Mouse (Mus musculus): ENCODE data around the gene Myod1. TPM values are rescaled to one million over a fixed set of nuclear protein-coding genes. Genes with fewer than 3 reads are reported as not detected.

Myod1 gene
- total RNA-seq, 2 experiments from 2014 or later = 0.18 TPM; not detected in 1

DNA sequence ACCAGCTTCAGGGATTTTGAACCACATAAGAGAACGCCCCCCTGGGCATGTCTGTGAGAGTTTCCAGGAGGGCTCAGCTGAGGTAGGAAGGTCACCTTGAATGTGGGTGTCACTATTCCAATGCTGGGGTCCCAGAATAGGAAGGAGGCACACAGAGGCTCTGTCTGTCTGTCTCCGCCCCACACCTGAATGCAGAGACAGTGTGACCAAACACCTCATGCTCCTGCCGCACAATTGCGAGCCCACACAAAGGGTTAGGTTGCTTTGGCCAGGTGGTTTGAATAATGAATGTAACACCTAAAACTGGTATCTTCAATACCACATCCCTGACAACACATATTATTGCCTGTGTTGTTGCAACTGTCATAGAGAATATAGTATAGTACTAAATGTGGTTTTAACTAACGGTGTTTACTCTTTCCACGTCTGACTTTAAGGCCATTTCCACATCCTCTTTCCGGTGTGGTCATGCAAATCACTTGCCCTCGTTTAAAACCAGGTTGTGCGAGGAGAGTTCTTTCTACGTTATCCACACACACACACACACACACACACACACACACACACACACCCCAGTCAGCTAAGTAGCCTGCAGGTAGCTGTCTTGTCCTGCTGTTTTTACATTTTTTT lies 13.3 kb downstream of the Myod1 start:
- DNase-seq (ENCODE audit: low spot score in 2 of 2) = no peak
- intact Hi-C loops (cut with DNase I) = loop anchor here (10.0 kb wide), 1 partner anchor 325 kb away; the partner anchor contains the start of genes Saa3 and Saal1

- intact Hi-C loops (cut with DNase I) = loop anchor here (10.0 kb wide), 1 partner anchor 325 kb away; the partner anchor contains the start of genes Saa3 and Saal1
- DNase-seq (ENCODE audit: low spot score in 2 of 2) = no peak
Measured at GRCm38 (mm10) chr7:46390226-46390625, 14.0 kb downstream of the Myod1 start.

- intact Hi-C loops (cut with DNase I) = loop anchor here (2.0 to 10.0 kb wide), 2 partner anchors 143 to 323 kb away; partner anchors contain the start of genes Saa3 and Saal1
- DNase-seq (ENCODE audit: low spot score in 2 of 2) = no peak
Measured at GRCm38 (mm10) chr7:46391701-46392100, 15.4 kb downstream of the Myod1 start.

- peak; percentile 78 to 86 for DNase-seq (ENCODE audit: low spot score in 2 of 2)
- intact Hi-C loops (cut with DNase I) = loop anchor here (1.0 to 10.0 kb wide), 3 partner anchors 142 to 322 kb away; partner anchors contain the start of genes Saa3 and Saal1
Measured at GRCm38 (mm10) chr7:46393116-46393515, 16.8 kb downstream of the Myod1 start.

GRCm38 (mm10) chr7:46393718-46394511 lies 17.6 kb downstream of the Myod1 start:
- DNase-seq (ENCODE audit: low spot score in 2 of 2) = no peak
- intact Hi-C loops (cut with DNase I) = loop anchor here (1.0 to 10.0 kb wide), 3 partner anchors 141 to 321 kb away; partner anchors contain the start of genes Saa3 and Saal1

DNA sequence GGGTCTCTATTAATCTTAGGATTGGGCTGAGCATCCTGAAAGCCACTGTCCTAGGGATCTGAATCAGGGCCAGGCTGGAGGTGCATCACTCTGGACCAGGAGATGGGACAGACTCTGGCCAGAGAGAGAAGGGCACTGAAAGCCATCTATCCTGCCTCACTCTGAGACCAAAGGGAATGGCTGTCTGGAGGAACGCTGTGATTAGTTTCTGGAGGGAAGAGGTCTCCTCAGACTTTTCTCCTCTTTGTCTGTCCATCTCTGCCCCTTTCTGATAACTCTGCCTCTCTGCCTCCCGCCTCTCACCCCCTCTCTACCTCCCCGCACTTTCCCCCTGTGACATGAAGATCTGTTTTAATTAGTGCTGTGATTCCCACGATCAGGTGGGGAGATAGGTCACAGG lies 18.7 kb downstream of the Myod1 start:
- no peak for DNase-seq (ENCODE audit: low spot score in 2 of 2)
- intact Hi-C loops (cut with DNase I) = loop anchor here (10.0 kb wide), 1 partner anchor 320 kb away; the partner anchor contains the start of genes Saa3 and Saal1

DNA sequence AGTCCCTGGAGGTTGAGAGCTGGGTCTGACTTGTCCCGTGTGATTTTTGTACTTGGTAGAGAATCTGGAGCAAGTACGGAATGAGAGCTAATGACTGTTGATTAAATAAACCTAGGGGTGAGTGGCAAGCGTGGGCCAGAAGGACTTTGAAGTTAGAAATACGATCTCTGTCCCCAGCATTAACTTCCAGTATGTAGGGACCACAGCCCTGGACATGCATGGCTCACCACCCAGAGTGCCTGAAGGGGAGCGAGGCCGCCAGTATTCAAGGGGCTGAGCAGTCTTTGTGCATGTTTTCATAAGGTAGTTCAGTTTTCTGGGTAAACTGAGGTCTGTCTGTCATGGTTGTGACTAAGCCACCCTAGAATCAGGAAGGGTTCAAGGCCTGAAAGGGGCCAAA lies 19.3 kb downstream of the Myod1 start:
- intact Hi-C loops (cut with DNase I) = loop anchor here (10.0 kb wide), 1 partner anchor 319 kb away; the partner anchor contains the start of genes Saa3 and Saal1
- no peak for DNase-seq (ENCODE audit: low spot score in 2 of 2)

GRCm38 (mm10) chr7:46396231-46396927 lies 20.1 kb downstream of the Myod1 start, which contains the start of gene Kcnc1:
Kcnc1 (plus strand) TSS chr7:46396497.
- intact Hi-C loops (cut with DNase I) = loop anchor here (2.0 to 10.0 kb wide), 2 partner anchors 26 to 318 kb away; partner anchors contain the start of genes Saa3 and Saal1
- DNase-seq (ENCODE audit: low spot score in 2 of 2) = peak; percentile 67 to 73

- intact Hi-C loops (cut with DNase I) = loop anchor here (2.0 to 10.0 kb wide), 2 partner anchors 26 to 318 kb away; partner anchors contain the start of genes Saa3 and Saal1
- peak; percentile 69 to 74 for DNase-seq (ENCODE audit: low spot score in 2 of 2)
Measured at GRCm38 (mm10) chr7:46396928-46397731, 20.9 kb downstream of the Myod1 start.

DNA sequence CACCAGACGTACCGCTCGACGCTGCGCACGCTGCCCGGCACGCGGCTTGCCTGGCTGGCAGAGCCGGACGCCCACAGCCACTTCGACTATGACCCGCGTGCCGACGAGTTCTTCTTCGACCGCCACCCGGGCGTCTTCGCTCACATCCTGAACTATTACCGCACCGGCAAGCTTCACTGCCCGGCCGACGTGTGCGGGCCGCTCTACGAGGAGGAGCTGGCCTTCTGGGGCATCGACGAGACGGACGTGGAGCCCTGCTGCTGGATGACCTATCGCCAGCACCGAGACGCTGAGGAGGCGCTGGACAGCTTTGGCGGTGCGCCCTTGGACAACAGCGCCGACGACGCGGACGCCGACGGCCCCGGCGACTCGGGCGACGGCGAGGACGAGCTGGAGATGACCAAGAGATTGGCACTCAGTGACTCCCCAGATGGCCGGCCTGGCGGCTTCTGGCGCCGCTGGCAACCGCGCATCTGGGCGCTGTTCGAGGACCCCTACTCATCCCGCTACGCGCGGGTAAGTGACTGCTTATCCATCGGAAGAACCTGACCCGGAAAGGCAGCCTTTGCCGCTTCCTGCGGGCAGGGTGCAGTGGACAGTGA lies 21.6 kb downstream of the Myod1 start:
- intact Hi-C loops (cut with DNase I) = loop anchor here (2.0 to 10.0 kb wide), 3 partner anchors 25 to 317 kb away; partner anchors contain the start of genes Saa3 and Saal1

DNA sequence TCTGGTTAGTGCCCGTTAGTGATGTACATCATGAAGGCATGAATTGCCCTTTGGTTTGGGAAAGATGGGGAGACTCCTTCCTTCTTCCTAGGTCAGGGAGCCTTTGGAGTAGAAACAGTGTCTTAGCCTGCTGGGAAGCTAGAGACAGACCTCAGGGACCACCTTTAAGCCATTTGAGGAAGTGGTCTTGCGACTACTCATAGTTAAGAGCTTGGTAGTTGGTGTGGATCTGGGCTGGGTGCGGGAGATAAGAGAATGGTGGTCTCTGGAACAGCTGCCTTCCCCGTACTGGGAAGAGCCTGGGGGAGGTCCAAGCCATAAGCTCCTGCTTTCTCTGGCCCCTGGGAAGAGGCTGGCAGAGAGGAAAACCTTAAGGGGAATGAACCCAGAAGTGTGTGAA lies 22.3 kb downstream of the Myod1 start:
- intact Hi-C loops (cut with DNase I) = loop anchor here (1.0 to 10.0 kb wide), 3 partner anchors 40 to 316 kb away; partner anchors contain the start of genes Saa3 and Saal1
- no peak for DNase-seq (ENCODE audit: low spot score in 2 of 2)

More for the DNA sequence above, 21.6 kb downstream of the Myod1 start:
- peak in 1 of 2 experiments; percentile 10 for DNase-seq (ENCODE audit: low spot score in 2 of 2)

DNA sequence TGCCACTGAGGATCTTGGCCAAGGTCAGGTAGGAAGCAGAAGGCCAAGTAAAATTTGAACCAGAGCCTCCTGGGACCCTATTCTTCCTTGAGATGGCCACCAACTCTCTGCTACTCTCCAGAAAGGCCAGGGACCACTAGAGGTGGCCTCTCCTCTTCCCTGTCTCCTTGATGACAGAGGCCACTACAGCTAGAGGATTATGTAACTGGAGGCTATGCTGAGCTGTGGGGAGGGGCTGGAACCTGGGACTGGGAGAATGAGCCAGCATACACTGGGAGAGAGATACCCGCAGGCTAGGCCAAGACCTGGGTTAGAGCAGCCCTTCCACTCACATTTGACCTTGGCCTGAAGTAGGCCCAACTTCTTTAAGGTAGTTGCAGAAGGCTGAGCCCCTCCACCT lies 23.4 kb downstream of the Myod1 start:
- no peak for DNase-seq (ENCODE audit: low spot score in 2 of 2)
- intact Hi-C loops (cut with DNase I) = loop anchor here (1.0 to 10.0 kb wide), 4 partner anchors 15 to 315 kb away; partner anchors contain the start of genes Saa3 and Saal1

GRCm38 (mm10) chr7:46400346-46400745 lies 24.1 kb downstream of the Myod1 start:
- DNase-seq (ENCODE audit: low spot score in 2 of 2) = peak in 1 of 2 experiments; percentile 50
- intact Hi-C loops (cut with DNase I) = loop anchor here (2.0 kb wide), 1 partner anchor 14 kb away; no protein-coding TSS in a partner anchor

DNA sequence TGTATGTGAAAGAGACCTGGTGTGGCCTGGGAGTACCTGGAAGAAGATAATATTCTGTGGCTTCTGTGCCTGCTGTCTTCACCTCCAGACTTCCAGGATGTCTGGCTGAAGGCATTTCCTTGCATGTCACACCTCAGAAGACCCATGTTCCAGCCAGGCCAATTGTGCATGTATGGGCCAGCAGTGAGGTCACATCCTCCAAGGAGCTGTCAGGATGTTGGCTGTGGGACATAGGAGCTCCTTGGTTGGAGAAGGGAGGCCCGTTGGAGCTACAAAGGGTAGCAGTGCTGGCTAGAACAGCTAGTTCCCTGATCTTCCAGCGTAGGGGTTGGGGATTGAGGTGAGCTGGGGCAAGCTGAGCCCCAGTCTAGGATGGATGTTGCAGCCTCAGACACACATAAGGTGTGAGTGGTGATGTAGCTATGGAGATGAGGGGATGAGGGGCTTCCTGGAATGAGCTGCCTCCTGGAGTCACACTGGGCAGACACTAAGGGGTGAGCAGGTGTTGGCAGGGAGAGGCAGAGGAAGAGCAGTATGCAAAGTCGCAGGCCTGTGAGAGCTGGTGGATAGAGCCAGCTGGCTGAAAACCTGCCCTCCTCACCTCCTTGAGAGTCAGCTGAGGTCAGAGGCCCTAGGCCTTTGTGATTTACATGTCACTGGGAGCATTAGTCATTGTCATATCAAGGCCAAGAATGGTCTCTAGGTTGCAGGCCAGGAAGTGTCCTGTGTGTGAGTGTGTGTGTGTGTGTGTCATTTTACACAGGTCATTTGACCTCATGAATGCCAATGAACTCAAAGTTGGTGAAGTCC lies 25.3 kb downstream of the Myod1 start:
- no peak for DNase-seq (ENCODE audit: low spot score in 2 of 2)
- intact Hi-C loops (cut with DNase I) = loop anchor here (2.0 kb wide), 1 partner anchor 13 kb away; no protein-coding TSS in a partner anchor

DNA sequence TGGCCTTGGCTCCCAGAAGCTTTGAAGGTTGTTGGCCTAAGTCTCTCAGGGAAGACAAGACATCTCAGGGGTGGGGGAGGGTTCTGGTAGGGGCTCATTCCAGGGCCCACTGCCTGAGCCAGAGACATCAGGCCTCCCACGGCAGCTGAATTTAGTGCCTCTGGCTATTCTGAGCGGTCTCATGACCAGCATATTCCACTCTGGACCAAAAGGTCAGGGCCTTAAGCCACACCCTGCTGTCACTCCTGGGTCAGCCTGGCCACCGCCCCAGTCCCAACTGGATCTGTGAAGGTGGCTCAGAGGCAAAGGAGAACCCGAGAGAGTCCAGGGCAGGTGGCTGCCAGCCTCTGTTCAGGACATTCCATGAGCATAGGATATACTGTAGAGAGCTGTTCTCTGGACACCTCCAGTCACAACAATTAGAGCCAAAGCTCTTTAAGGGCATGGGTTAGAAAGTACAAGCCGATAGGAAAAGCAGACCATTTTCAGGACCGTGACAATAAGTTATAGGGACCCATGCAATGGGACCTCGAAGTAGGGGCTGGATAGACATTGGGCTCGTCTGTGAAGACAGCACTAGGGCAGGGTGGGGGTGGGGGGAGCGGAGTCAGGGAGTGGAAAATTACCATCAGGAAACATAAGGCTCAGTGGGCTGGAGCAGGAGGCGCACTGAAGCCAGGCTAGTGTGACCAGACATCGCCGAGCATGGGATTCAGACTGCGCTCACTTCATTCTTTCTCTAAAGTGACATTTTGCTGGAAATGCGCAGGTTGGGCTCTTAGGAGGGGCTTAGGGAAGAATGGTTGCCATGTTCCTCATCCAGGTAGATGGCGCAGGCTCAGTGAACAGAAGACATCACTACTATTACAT lies 27.6 kb downstream of the Myod1 start:
- intact Hi-C loops (cut with DNase I) = no loop called here
- DNase-seq (ENCODE audit: low spot score in 2 of 2) = no peak

- intact Hi-C loops (cut with DNase I) = no loop called here
- DNase-seq (ENCODE audit: low spot score in 2 of 2) = no peak
Measured at GRCm38 (mm10) chr7:46404756-46405155, 28.5 kb downstream of the Myod1 start.

Measured in left cerebral cortex, postnatal 25 days (tissue).